Mouse (Mus musculus): ENCODE results near the gene Prss34.
A peak's percentile ranks its signal among the peaks of the same experiment; 100 is the strongest.

Gene Prss34

GRCm38 (mm10) chr17:25298094-25298493 is at the start of gene Prss34:
Gene Prss34 (plus strand): TSS chr17:25298394.
- DNase-seq (ENCODE audit: low read depth, low spot score) = no peak

- DNase-seq (ENCODE audit: low read depth, low spot score) = no peak
Measured at GRCm38 (mm10) chr17:25250181-25250835, 47.9 kb upstream of the Prss34 start.

GRCm38 (mm10) chr17:25252643-25253042 is 45.6 kb upstream of the Prss34 start:
- DNase-seq (ENCODE audit: low read depth, low spot score) = no peak

- DNase-seq (ENCODE audit: low read depth, low spot score) = no peak
Measured at GRCm38 (mm10) chr17:25253760-25254159, 44.4 kb upstream of the Prss34 start.

- DNase-seq (ENCODE audit: low read depth, low spot score) = no peak
Measured at GRCm38 (mm10) chr17:25255110-25255509, 43.1 kb upstream of the Prss34 start.

GRCm38 (mm10) chr17:25256140-25256754 is 41.9 kb upstream of the Prss34 start, which contains the start of gene Baiap3:
Gene Baiap3 (minus strand): TSS chr17:25256364.
- DNase-seq (ENCODE audit: low read depth, low spot score) = no peak

GRCm38 (mm10) chr17:25257804-25258261 is 40.4 kb upstream of the Prss34 start:
- peak; percentile 62 for DNase-seq (ENCODE audit: low read depth, low spot score)

- peak; percentile 53 for DNase-seq (ENCODE audit: low read depth, low spot score)
Measured at GRCm38 (mm10) chr17:25264453-25264852, 33.7 kb upstream of the Prss34 start.

GRCm38 (mm10) chr17:25270795-25271335 is 27.3 kb upstream of the Prss34 start:
- DNase-seq (ENCODE audit: low read depth, low spot score) = peak; percentile 35

GRCm38 (mm10) chr17:25272326-25272725 is 25.9 kb upstream of the Prss34 start:
- DNase-seq (ENCODE audit: low read depth, low spot score) = peak; percentile 61

- DNase-seq (ENCODE audit: low read depth, low spot score) = peak; percentile 89
Measured at GRCm38 (mm10) chr17:25272951-25273705, 25.1 kb upstream of the Prss34 start.

- DNase-seq (ENCODE audit: low read depth, low spot score) = peak; percentile 96
Measured at GRCm38 (mm10) chr17:25273706-25274501, 24.3 kb upstream of the Prss34 start.

GRCm38 (mm10) chr17:25274571-25275346 is 23.4 kb upstream of the Prss34 start, which contains the start of gene Ube2i:
Gene Ube2i (minus strand): TSS chr17:25274622.
- no peak for DNase-seq (ENCODE audit: low read depth, low spot score)

- no peak for DNase-seq (ENCODE audit: low read depth, low spot score)
Measured at GRCm38 (mm10) chr17:25275833-25276232, 22.4 kb upstream of the Prss34 start.

- peak; percentile 57 for DNase-seq (ENCODE audit: low read depth, low spot score)
Measured at GRCm38 (mm10) chr17:25282133-25282532, 16.1 kb upstream of the Prss34 start.

GRCm38 (mm10) chr17:25285033-25285432 is 13.2 kb upstream of the Prss34 start:
- DNase-seq (ENCODE audit: low read depth, low spot score) = peak; percentile 90

- peak; percentile 69 for DNase-seq (ENCODE audit: low read depth, low spot score)
Measured at GRCm38 (mm10) chr17:25288842-25289241, 9.4 kb upstream of the Prss34 start.

- no peak for DNase-seq (ENCODE audit: low read depth, low spot score)
Measured at GRCm38 (mm10) chr17:25290411-25290810, 7.8 kb upstream of the Prss34 start.

- DNase-seq (ENCODE audit: low read depth, low spot score) = no peak
Measured at GRCm38 (mm10) chr17:25293495-25293894, 4.7 kb upstream of the Prss34 start.

- no peak for DNase-seq (ENCODE audit: low read depth, low spot score)
Measured at GRCm38 (mm10) chr17:25294111-25294510, 4.1 kb upstream of the Prss34 start.
